Mouse (Mus musculus): Measurements from ENCODE around the gene Inpp5d. TPM values are rescaled to one million over a fixed set of nuclear protein-coding genes. Genes with fewer than 3 reads are reported as not detected.
A peak's percentile ranks its signal among the peaks of the same experiment; 100 is the strongest.
"Not testable (repeated sequence)": the region's sequence is repeated elsewhere in the genome, so short reads cannot be mapped to it uniquely, and the experiment has no call there.

Inpp5d gene
- total RNA-seq, 2 experiments from 2014 or later, result 59.8 to 96.9 TPM

- no peak for ATAC-seq (replicated peaks; ENCODE audit: low FRiP score, low TSS enrichment, poor library complexity, severe bottlenecking)
These were observed 29.9 kb downstream of the Inpp5d start for GRCm38 (mm10) chr1:87649958-87650474.

DNA sequence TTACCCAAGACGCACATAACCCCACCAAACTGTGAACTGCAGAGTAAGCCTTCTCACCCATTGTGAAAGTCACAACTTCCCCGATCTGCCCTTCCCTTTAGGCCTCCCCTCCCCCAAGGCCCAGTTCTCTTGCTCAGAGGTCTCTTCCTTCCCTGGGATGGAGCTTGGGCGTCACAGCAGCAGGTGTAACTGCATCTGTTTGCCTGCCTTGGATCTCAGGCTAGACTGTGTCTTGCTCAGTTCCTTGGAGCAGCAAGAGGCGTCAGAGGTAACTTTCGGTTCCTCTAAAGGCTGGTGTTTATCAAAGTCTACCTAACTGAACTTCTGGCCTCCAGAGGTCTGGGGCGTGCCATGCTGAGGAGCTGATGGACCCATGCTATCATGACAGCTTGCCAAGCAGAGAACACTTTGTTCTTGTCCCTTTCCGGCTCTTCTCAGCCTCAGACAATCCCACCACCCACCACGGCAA, 30.5 kb downstream of the Inpp5d start:
- ATAC-seq (replicated peaks; ENCODE audit: low FRiP score, low TSS enrichment, poor library complexity, severe bottlenecking), result peak; percentile 82

- ATAC-seq (replicated peaks; ENCODE audit: low FRiP score, low TSS enrichment, poor library complexity, severe bottlenecking), result no peak
These were observed 31.3 kb downstream of the Inpp5d start for GRCm38 (mm10) chr1:87651436-87651835.

GRCm38 (mm10) chr1:87655101-87655500, 35.0 kb downstream of the Inpp5d start:
- no peak for ATAC-seq (replicated peaks; ENCODE audit: low FRiP score, low TSS enrichment, poor library complexity, severe bottlenecking)

DNA sequence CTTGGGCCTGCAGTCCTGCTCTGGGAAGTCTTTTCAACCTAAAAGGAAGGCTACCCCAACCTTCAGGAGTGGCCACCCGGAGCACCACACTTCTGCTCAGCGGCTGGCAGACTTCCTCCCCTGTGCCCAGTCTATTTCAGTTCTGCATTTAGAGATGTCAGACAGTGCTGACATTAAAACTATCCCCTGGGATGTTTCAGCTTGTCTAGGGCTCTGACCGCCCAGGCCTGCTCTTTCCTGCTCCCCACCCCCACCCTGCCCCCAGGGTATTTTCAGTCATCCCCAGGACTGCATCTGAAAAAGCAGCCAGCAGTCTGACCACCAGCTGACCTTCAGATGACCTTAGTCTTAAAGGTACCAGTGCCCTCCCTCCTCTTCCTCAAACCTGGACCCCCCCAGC, 38.0 kb downstream of the Inpp5d start:
- ATAC-seq (replicated peaks; ENCODE audit: low FRiP score, low TSS enrichment, poor library complexity, severe bottlenecking), result no peak

- no peak for ATAC-seq (replicated peaks; ENCODE audit: low FRiP score, low TSS enrichment, poor library complexity, severe bottlenecking)
These were observed 38.4 kb downstream of the Inpp5d start for GRCm38 (mm10) chr1:87658485-87658884.

GRCm38 (mm10) chr1:87658937-87659617, 39.0 kb downstream of the Inpp5d start:
- ATAC-seq (replicated peaks; ENCODE audit: low FRiP score, low TSS enrichment, poor library complexity, severe bottlenecking), result peak; percentile 64

DNA sequence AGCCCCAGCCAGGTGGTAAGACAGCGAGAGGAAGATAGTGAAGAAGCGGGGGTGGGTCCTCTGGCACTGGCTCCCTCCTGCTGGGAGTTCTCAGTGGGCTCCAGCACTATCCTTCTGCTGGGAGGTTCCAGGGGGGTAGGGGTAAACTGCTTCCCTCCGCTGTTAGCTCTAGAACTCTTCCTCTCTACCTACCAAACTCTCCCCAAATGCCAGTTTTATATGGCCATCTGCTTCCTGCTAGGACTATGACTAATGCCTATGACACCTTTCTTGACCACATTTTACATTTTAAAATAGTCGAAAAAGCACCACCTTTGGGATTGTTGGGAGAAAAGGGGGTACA, 39.5 kb downstream of the Inpp5d start:
- ATAC-seq (replicated peaks; ENCODE audit: low FRiP score, low TSS enrichment, poor library complexity, severe bottlenecking), result no peak

- ATAC-seq (replicated peaks; ENCODE audit: low FRiP score, low TSS enrichment, poor library complexity, severe bottlenecking), result no peak
These were observed 40.6 kb downstream of the Inpp5d start for GRCm38 (mm10) chr1:87660740-87661139.

DNA sequence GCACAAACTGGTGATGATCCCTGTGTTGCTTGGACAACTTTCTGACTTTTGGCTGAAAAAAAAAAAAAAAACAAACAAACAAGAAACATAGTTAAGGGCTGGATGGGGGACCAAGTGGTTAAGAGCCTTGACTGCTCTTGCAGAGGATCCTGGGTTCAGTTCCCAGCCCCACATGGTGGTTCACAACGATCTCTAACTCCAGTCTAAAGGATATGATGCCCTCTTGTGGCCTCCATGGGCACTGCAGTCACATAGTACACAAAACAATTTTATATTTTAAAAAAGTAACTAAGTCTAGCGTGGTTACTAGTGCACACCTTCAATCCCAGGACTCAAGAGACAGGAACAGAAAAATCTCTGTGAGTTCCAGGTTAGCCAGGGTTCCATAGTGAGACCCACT, 43.9 kb downstream of the Inpp5d start:
- no peak for ATAC-seq (replicated peaks; ENCODE audit: low FRiP score, low TSS enrichment, poor library complexity, severe bottlenecking)

- 0 out of 2 replicates have a peak, but pooled peaks have one; percentile 19 for ATAC-seq (replicated peaks; ENCODE audit: low FRiP score, low TSS enrichment, poor library complexity, severe bottlenecking)
These were observed 46.9 kb downstream of the Inpp5d start for GRCm38 (mm10) chr1:87667006-87667405.

DNA sequence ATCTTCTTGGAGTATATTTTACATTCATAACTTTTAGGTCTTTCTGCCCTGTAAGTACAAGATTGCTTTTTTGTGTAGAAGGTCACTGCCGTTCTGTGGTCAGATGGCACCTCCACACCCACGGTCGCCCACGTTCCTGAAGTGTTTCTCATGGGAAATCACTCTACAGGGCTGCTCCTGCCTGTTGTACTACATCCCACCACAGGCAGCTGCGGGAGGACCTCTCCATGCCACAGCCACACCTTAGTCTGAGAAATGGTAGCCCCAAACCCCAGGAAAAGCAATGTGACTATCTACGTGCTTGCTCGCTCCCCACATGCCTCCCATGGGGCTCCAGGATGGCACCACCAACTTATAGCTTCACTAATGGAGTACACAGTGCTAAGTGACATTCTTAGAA, 48.2 kb downstream of the Inpp5d start:
- ATAC-seq (replicated peaks; ENCODE audit: low FRiP score, low TSS enrichment, poor library complexity, severe bottlenecking), result no peak

DNA sequence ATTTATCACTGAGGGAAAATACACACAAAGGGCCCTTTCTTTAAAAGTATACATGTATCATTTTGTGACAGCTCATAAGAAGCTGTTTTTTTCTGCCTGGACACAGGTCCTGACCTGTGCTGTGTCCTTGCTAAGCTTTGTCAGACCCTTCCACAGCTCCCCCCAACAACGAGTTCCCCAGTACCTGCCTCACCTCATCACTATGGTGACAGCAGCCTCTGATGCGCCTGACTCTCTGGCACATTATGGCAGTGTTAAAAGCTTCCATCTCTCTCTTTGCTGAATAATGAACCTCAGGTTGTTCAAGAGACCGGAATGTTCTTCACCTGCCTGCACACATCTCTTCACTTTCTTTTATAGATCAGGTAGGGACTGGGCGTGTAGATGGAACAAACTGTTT, 51.4 kb downstream of the Inpp5d start:
- ATAC-seq (replicated peaks; ENCODE audit: low FRiP score, low TSS enrichment, poor library complexity, severe bottlenecking), result no peak

DNA sequence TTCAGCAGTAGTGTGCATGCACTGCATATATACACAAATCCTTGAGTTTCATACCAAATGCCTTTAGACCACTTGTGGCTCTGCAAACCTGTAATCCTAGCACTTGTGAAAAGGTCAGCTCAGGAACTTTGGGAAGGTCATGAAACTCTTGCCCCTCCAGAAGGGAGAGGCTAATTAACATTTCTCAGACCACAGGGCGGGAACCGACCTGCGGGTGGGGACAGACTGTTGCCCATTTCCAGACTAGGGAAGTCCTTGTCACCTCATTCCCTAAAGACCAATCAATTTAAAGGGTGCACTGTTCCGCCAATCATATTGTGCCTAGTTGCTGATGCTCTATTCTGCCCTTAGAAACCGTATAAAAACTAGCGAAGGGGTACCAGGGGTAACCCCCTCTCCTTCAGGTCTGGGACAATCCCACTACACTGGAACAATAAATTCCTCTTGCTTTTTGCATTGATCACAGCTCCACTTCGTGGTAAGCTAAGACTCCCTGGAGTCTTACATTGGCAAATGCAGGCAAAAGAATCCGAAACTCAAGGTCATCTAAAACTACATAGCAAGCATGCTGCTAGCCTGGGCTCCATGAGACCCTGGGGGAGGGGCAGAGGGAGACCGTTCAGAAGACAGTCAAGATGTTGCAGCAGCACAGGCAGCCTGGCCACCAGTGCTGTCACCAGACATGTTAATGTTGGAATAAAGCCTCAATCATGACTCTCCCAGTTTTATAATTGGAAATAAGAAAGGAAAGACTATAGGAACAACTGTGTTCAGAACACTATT, 53.9 kb downstream of the Inpp5d start:
- ATAC-seq (replicated peaks; ENCODE audit: low FRiP score, low TSS enrichment, poor library complexity, severe bottlenecking), result no peak

GRCm38 (mm10) chr1:87676006-87676405, 55.9 kb downstream of the Inpp5d start:
- no peak for ATAC-seq (replicated peaks; ENCODE audit: low FRiP score, low TSS enrichment, poor library complexity, severe bottlenecking)

- no peak for ATAC-seq (replicated peaks; ENCODE audit: low FRiP score, low TSS enrichment, poor library complexity, severe bottlenecking)
These were observed 59.0 kb downstream of the Inpp5d start for GRCm38 (mm10) chr1:87679089-87679488.

DNA sequence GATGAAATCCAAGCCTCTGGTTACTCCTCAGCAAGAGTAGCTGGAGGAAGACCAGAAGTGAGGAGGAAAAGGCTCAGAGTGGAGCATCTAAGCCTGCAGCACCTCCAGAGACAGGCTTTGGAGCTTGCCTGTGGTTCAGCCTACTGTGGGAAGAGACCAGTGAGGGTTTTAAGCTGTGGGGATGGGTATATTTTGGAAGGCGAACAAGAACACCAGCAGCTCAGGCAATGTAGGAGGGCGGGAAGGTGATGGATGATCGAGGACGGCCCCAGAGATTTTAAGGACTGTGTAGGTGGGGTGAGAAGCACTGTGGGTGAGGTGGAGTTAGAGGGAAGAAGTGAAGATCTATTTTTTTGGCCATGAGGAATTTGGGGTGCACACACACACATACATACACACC, 60.8 kb downstream of the Inpp5d start:
- no peak for ATAC-seq (replicated peaks; ENCODE audit: low FRiP score, low TSS enrichment, poor library complexity, severe bottlenecking)

GRCm38 (mm10) chr1:87682473-87682872, 62.4 kb downstream of the Inpp5d start:
- ATAC-seq (replicated peaks; ENCODE audit: low FRiP score, low TSS enrichment, poor library complexity, severe bottlenecking), result not testable (repeated sequence)

DNA sequence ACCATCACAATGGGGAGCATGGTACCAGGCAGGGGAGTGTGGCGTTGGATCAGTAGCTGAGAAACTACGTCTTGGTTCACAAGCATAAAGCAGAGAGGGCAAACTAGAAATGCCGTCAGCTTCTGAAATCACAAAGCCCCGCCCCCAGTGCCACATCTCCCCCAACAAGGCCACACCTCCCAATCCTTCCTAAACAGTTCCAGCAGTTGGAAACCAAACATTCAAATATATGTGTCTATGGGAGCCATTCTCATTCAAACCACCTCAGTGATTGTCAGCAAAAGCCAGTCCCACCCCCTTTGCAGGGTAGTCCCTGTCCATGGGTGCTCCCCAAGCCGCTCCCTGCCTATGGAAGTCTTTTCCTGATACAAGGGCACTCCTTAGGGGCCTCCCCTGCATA, 64.0 kb downstream of the Inpp5d start:
- no peak for ATAC-seq (replicated peaks; ENCODE audit: low FRiP score, low TSS enrichment, poor library complexity, severe bottlenecking)

- ATAC-seq (replicated peaks; ENCODE audit: low FRiP score, low TSS enrichment, poor library complexity, severe bottlenecking), result no peak
These were observed 64.7 kb downstream of the Inpp5d start for GRCm38 (mm10) chr1:87684791-87685190.

GRCm38 (mm10) chr1:87686351-87686750, 66.2 kb downstream of the Inpp5d start:
- no peak for ATAC-seq (replicated peaks; ENCODE audit: low FRiP score, low TSS enrichment, poor library complexity, severe bottlenecking)

Measured in megakaryocyte-erythroid progenitor cell, adult 5-6 weeks (primary cell).